Mouse (Mus musculus): ENCODE results near the gene Slc39a13. TPM values are rescaled to one million over a fixed set of nuclear protein-coding genes. Genes with fewer than 3 reads are reported as not detected.

The Slc39a13 gene
- polyA plus RNA-seq, 1 experiment from 2014 or later, result 32.3 TPM

GRCm38 (mm10) chr2:91098156-91098555, 27.9 kb upstream of the Slc39a13 start:
- 92% methylated on average over 2 of the region's 2 CpGs for WGBS

GRCm38 (mm10) chr2:91097015-91097414, 26.8 kb upstream of the Slc39a13 start:
- H3K36me3 ChIP-seq (ENCODE audit: control insufficient read depth, insufficient read depth, low read length), result no peaks in the 10 kb centered on the region
- no peak for ATAC-seq (ENCODE audit: low read depth)
- no peaks in the 10 kb centered on the region for H3K27me3 ChIP-seq (ENCODE audit: control insufficient read depth, insufficient read depth, low read length)
- WGBS, result 89% methylated on average over 10 of the region's 10 CpGs
- no peaks in the 10 kb centered on the region for H3K9me3 ChIP-seq (ENCODE audit: control insufficient read depth, low read length)
- H3K4me1 ChIP-seq (ENCODE audit: control insufficient read depth, insufficient read depth, low read length), result no peaks in the 10 kb centered on the region
- no peak overlapping the region for H3K27ac ChIP-seq (ENCODE audit: low read depth, low read length)
- H3K4me3 ChIP-seq (ENCODE audit: low read depth, low read length), result no peak overlapping the region
- no peak overlapping the region for H3K9ac ChIP-seq (replicated peaks; ENCODE audit: low read depth, low read length)
- no peak overlapping the region for H3K4me2 ChIP-seq (ENCODE audit: low read depth, low read length)

More at GRCm38 (mm10) chr2:91098156-91098555, 27.9 kb upstream of the Slc39a13 start:
- H3K9ac ChIP-seq (replicated peaks; ENCODE audit: low read depth, low read length), result no peak overlapping the region
- H3K36me3 ChIP-seq (ENCODE audit: control insufficient read depth, insufficient read depth, low read length), result no peaks in the 10 kb centered on the region
- ATAC-seq (ENCODE audit: low read depth), result no peak
- H3K4me3 ChIP-seq (ENCODE audit: low read depth, low read length), result no peak overlapping the region
- H3K27me3 ChIP-seq (ENCODE audit: control insufficient read depth, insufficient read depth, low read length), result no peaks in the 10 kb centered on the region
- H3K9me3 ChIP-seq (ENCODE audit: control insufficient read depth, low read length), result no peaks in the 10 kb centered on the region
- no peak overlapping the region for H3K4me2 ChIP-seq (ENCODE audit: low read depth, low read length)
- no peak overlapping the region for H3K27ac ChIP-seq (ENCODE audit: low read depth, low read length)
- H3K4me1 ChIP-seq (ENCODE audit: control insufficient read depth, insufficient read depth, low read length), result no peaks in the 10 kb centered on the region

GRCm38 (mm10) chr2:91096524-91096923, 26.3 kb upstream of the Slc39a13 start:
- no peak overlapping the region for H3K4me3 ChIP-seq (ENCODE audit: low read depth, low read length)
- H3K36me3 ChIP-seq (ENCODE audit: control insufficient read depth, insufficient read depth, low read length), result no peaks in the 10 kb centered on the region
- no peaks in the 10 kb centered on the region for H3K27me3 ChIP-seq (ENCODE audit: control insufficient read depth, insufficient read depth, low read length)
- no peak for ATAC-seq (ENCODE audit: low read depth)
- no peaks in the 10 kb centered on the region for H3K9me3 ChIP-seq (ENCODE audit: control insufficient read depth, low read length)
- H3K27ac ChIP-seq (ENCODE audit: low read depth, low read length), result no peak overlapping the region
- no peak overlapping the region for H3K9ac ChIP-seq (replicated peaks; ENCODE audit: low read depth, low read length)
- WGBS, result 73% methylated on average over 14 of the region's 14 CpGs
- no peaks in the 10 kb centered on the region for H3K4me1 ChIP-seq (ENCODE audit: control insufficient read depth, insufficient read depth, low read length)
- H3K4me2 ChIP-seq (ENCODE audit: low read depth, low read length), result no peak overlapping the region

- H3K4me2 ChIP-seq (ENCODE audit: low read depth, low read length), result no peak overlapping the region
- H3K4me3 ChIP-seq (ENCODE audit: low read depth, low read length), result no peak overlapping the region
- 80% methylated on average over 6 of the region's 6 CpGs for WGBS
- no peaks in the 10 kb centered on the region for H3K9me3 ChIP-seq (ENCODE audit: control insufficient read depth, low read length)
- H3K27me3 ChIP-seq (ENCODE audit: control insufficient read depth, insufficient read depth, low read length), result no peaks in the 10 kb centered on the region
- no peak for ATAC-seq (ENCODE audit: low read depth)
- no peak overlapping the region for H3K9ac ChIP-seq (replicated peaks; ENCODE audit: low read depth, low read length)
- H3K27ac ChIP-seq (ENCODE audit: low read depth, low read length), result no peak overlapping the region
- no peaks in the 10 kb centered on the region for H3K36me3 ChIP-seq (ENCODE audit: control insufficient read depth, insufficient read depth, low read length)
- no peaks in the 10 kb centered on the region for H3K4me1 ChIP-seq (ENCODE audit: control insufficient read depth, insufficient read depth, low read length)
Observed at GRCm38 (mm10) chr2:91090827-91091226, 20.6 kb upstream of the Slc39a13 start.

- Histone ChIP-seq H3K9ac (replicated peaks; ENCODE audit: low read depth, low read length) (no peak overlapping the region), H3K36me3 (ENCODE audit: control insufficient read depth, insufficient read depth, low read length) (no peaks in the 10 kb centered on the region), H3K4me3 (ENCODE audit: low read depth, low read length) (no peak overlapping the region), H3K27ac (ENCODE audit: low read depth, low read length) (no peak overlapping the region), H3K9me3 (ENCODE audit: control insufficient read depth, low read length) (no peaks in the 10 kb centered on the region), H3K4me1 (ENCODE audit: control insufficient read depth, insufficient read depth, low read length) (no peaks in the 10 kb centered on the region), H3K27me3 (ENCODE audit: control insufficient read depth, insufficient read depth, low read length) (no peaks in the 10 kb centered on the region), H3K4me2 (ENCODE audit: low read depth, low read length) (no peak overlapping the region)
- 79% methylated on average over 6 of the region's 6 CpGs for WGBS
- ATAC-seq (ENCODE audit: low read depth), result no peak
Observed at GRCm38 (mm10) chr2:91090208-91090607, 20.0 kb upstream of the Slc39a13 start.

- Histone ChIP-seq H3K27me3 (ENCODE audit: control insufficient read depth, insufficient read depth, low read length) (no peaks in the 10 kb centered on the region), H3K36me3 (ENCODE audit: control insufficient read depth, insufficient read depth, low read length) (no peaks in the 10 kb centered on the region), H3K9ac (replicated peaks; ENCODE audit: low read depth, low read length) (no peak overlapping the region), H3K4me3 (ENCODE audit: low read depth, low read length) (no peak overlapping the region), H3K4me2 (ENCODE audit: low read depth, low read length) (no peak overlapping the region), H3K9me3 (ENCODE audit: control insufficient read depth, low read length) (no peaks in the 10 kb centered on the region), H3K4me1 (ENCODE audit: control insufficient read depth, insufficient read depth, low read length) (no peaks in the 10 kb centered on the region), H3K27ac (ENCODE audit: low read depth, low read length) (no peak overlapping the region)
- ATAC-seq (ENCODE audit: low read depth), result no peak
- WGBS, result 82% methylated on average over 9 of the region's 9 CpGs
Observed at GRCm38 (mm10) chr2:91088987-91089386, 18.8 kb upstream of the Slc39a13 start.

GRCm38 (mm10) chr2:91087453-91087852, 17.2 kb upstream of the Slc39a13 start:
- no peak overlapping the region for H3K27ac ChIP-seq (ENCODE audit: low read depth, low read length)
- H3K36me3 ChIP-seq (ENCODE audit: control insufficient read depth, insufficient read depth, low read length), result no peaks in the 10 kb centered on the region
- H3K9me3 ChIP-seq (ENCODE audit: control insufficient read depth, low read length), result no peaks in the 10 kb centered on the region
- WGBS, result 90% methylated on average over 9 of the region's 9 CpGs
- H3K27me3 ChIP-seq (ENCODE audit: control insufficient read depth, insufficient read depth, low read length), result no peaks in the 10 kb centered on the region
- no peaks in the 10 kb centered on the region for H3K4me1 ChIP-seq (ENCODE audit: control insufficient read depth, insufficient read depth, low read length)
- no peak overlapping the region for H3K4me3 ChIP-seq (ENCODE audit: low read depth, low read length)
- no peak for ATAC-seq (ENCODE audit: low read depth)
- no peak overlapping the region for H3K4me2 ChIP-seq (ENCODE audit: low read depth, low read length)
- no peak overlapping the region for H3K9ac ChIP-seq (replicated peaks; ENCODE audit: low read depth, low read length)

- H3K4me2 ChIP-seq (ENCODE audit: low read depth, low read length), result no peak overlapping the region
- no peak overlapping the region for H3K4me3 ChIP-seq (ENCODE audit: low read depth, low read length)
- ATAC-seq (ENCODE audit: low read depth), result no peak
- H3K9ac ChIP-seq (replicated peaks; ENCODE audit: low read depth, low read length), result no peak overlapping the region
- H3K36me3 ChIP-seq (ENCODE audit: control insufficient read depth, insufficient read depth, low read length), result no peaks in the 10 kb centered on the region
- no peak overlapping the region for H3K27ac ChIP-seq (ENCODE audit: low read depth, low read length)
- no peaks in the 10 kb centered on the region for H3K27me3 ChIP-seq (ENCODE audit: control insufficient read depth, insufficient read depth, low read length)
- no peaks in the 10 kb centered on the region for H3K4me1 ChIP-seq (ENCODE audit: control insufficient read depth, insufficient read depth, low read length)
- 63% methylated on average over 9 of the region's 9 CpGs for WGBS
- H3K9me3 ChIP-seq (ENCODE audit: control insufficient read depth, low read length), result no peaks in the 10 kb centered on the region
Observed at GRCm38 (mm10) chr2:91086392-91087237, 16.4 kb upstream of the Slc39a13 start.

GRCm38 (mm10) chr2:91085494-91086391, 15.5 kb upstream of the Slc39a13 start:
- H3K4me1 ChIP-seq (ENCODE audit: control insufficient read depth, insufficient read depth, low read length), result no peaks in the 10 kb centered on the region
- H3K9me3 ChIP-seq (ENCODE audit: control insufficient read depth, low read length), result no peaks in the 10 kb centered on the region
- H3K36me3 ChIP-seq (ENCODE audit: control insufficient read depth, insufficient read depth, low read length), result no peaks in the 10 kb centered on the region
- ATAC-seq (ENCODE audit: low read depth), result no peak
- no peak overlapping the region for H3K4me3 ChIP-seq (ENCODE audit: low read depth, low read length)
- H3K27me3 ChIP-seq (ENCODE audit: control insufficient read depth, insufficient read depth, low read length), result no peaks in the 10 kb centered on the region
- H3K27ac ChIP-seq (ENCODE audit: low read depth, low read length), result no peak overlapping the region
- no peak overlapping the region for H3K9ac ChIP-seq (replicated peaks; ENCODE audit: low read depth, low read length)
- no peak overlapping the region for H3K4me2 ChIP-seq (ENCODE audit: low read depth, low read length)
- 90% methylated on average over 14 of the region's 14 CpGs for WGBS
